ENCODE assay signal across 9 mouse cellular contexts in the genomic region with DNA sequence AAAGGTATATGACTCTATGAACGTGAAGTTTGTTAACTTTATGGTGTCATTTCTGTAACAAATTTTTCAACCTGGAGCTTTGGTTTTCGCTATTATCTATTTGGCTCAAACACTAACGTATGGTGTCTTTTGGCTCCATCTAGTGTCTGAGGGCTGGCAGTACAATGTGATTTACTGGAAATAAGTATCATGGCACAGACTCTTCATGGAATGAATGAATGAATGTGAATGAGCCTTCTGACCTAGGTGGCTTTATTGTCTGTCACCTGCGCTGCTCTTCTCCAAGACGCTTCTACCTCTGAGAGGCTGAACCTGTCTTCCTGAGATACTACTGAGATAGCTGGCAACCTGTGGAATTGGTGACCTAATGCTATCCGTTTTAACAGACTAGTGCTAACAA.
DNase-seq lines count a peak whose midpoint lies in the region; ATAC-seq and TF ChIP-seq lines count a peak whose summit lies in the region.
"Had no signal": no experiment of that assay in that cellular context is flagged by ENCODE, and none has a peak within 500 bp of the region (broad histone marks: within the 10 kb centered on the region; RNA-seq: fewer than 3 reads in every experiment).

No protein-coding gene starts in this region.

- H3K27me3 ChIP-seq in heart, embryonic 12.5 days (replicated peaks): no peaks in the 10 kb centered on the region
- no peaks in the 10 kb centered on the region for H3K27me3 ChIP-seq in hindbrain, embryonic 12.5 days
- H3K27me3 ChIP-seq: liver, embryonic 13.5 days had no signal

- H3K27ac ChIP-seq in heart, embryonic 12.5 days (ENCODE audit: poor library complexity, severe bottlenecking): no peak overlapping the region
- H3K27ac ChIP-seq in hindbrain, embryonic 12.5 days: no peak overlapping the region
- H3K27ac ChIP-seq in left cerebral cortex, adult 2 months: no peak overlapping the region
- H3K27ac ChIP-seq: liver, embryonic 13.5 days had no signal

- H3K4me3 ChIP-seq in heart, embryonic 12.5 days: no peak overlapping the region
- no peak overlapping the region for H3K4me3 ChIP-seq in hindbrain, embryonic 12.5 days
- no peak overlapping the region for H3K4me3 ChIP-seq in left cerebral cortex, adult 2 months
- H3K4me3 ChIP-seq: liver, embryonic 13.5 days had no signal

- 0 out of 2 replicates have a peak, but pooled peaks cover 3% of the 10 kb centered on the region for H3K4me1 ChIP-seq in heart, embryonic 12.5 days (replicated peaks)
- H3K4me1 ChIP-seq in hindbrain, embryonic 12.5 days: no peaks in the 10 kb centered on the region

- no peak overlapping the region for H3K4me2 ChIP-seq in heart, embryonic 12.5 days
- H3K4me2 ChIP-seq in hindbrain, embryonic 12.5 days (replicated peaks): no peak overlapping the region
- H3K4me2 ChIP-seq: liver, embryonic 13.5 days had no signal

- no peaks in the 10 kb centered on the region for H3K9me3 ChIP-seq in heart, embryonic 12.5 days (replicated peaks)
- H3K9me3 ChIP-seq in hindbrain, embryonic 12.5 days (replicated peaks): no peaks in the 10 kb centered on the region
- H3K9me3 ChIP-seq: liver, embryonic 13.5 days had no signal

- no peak for ATAC-seq in heart, embryonic 12.5 days (ENCODE audit: insufficient number of reproducible peaks, low FRiP score)
- 0 out of 2 replicates have a peak, but pooled peaks have one; percentile 43 for ATAC-seq in hindbrain, embryonic 12.5 days (ENCODE audit: low FRiP score)

- DNase-seq in heart, postnatal 10 days: peak; percentile 6 to 28
- peak; percentile 60 for DNase-seq in ES-CJ7 (ENCODE audit: low read depth, low spot score)
- peak; percentile 51 for DNase-seq in cerebellum, adult 9-10 months
- peak; percentile 24 to 28 for DNase-seq in left cerebral cortex, adult 2 months (ENCODE audit: extremely low spot score in 1 of 2, low spot score in 2 of 2)
- peak; percentile 32 for DNase-seq in neural tube, embryonic 10.5 days (ENCODE audit: extremely low spot score, low spot score)
- no peak for DNase-seq in testis, postnatal 14 days (ENCODE audit: low spot score)
- DNase-seq: liver, embryonic 13.5 days had no signal

- no peak overlapping the region for H3K9ac ChIP-seq in heart, embryonic 12.5 days
- H3K9ac ChIP-seq in hindbrain, embryonic 12.5 days: no peak overlapping the region
- H3K9ac ChIP-seq: liver, embryonic 13.5 days had no signal

- intact Hi-C loops in heart, postnatal 10 days (cut with DNase I): loop anchor here (5.0 kb wide), 3 partner anchors 358 to 568 kb away; a partner anchor contains a TSS
- intact Hi-C loops in left cerebral cortex, adult 2 months (cut with DNase I): loop anchor here (5.0 kb wide), 4 partner anchors 48 to 633 kb away; a partner anchor contains a TSS

- no peaks in the 10 kb centered on the region for H3K36me3 ChIP-seq in heart, embryonic 12.5 days
- no peaks in the 10 kb centered on the region for H3K36me3 ChIP-seq in hindbrain, embryonic 12.5 days
- H3K36me3 ChIP-seq: liver, embryonic 13.5 days had no signal

- peak; percentile 82 for TF ChIP-seq CTCF in left cerebral cortex, adult 2 months (IDR thresholded peaks at IDR 0.05)

- 21% methylated on average over 6 of the region's 6 CpGs for WGBS in heart, embryonic 12.5 days
- WGBS in hindbrain, embryonic 12.5 days: 24% methylated on average over 6 of the region's 6 CpGs
